Mouse (Mus musculus) intestine, postnatal 0 days (tissue): ENCODE results near the gene Gm11569. TPM values are rescaled to one million over a fixed set of nuclear protein-coding genes. Genes with fewer than 3 reads are reported as not detected.
"Not testable (repeated sequence)": the region's sequence is repeated elsewhere in the genome, so short reads cannot be mapped to it uniquely, and the experiment has no call there.

Experiments used
- ATAC-seq: fragments of 200-750 bp; cut with Nextera tagmentation; 2 replicates; pipeline ENCODE4 v1.8.0; 2017; ENCODE audit warnings: mild to moderate bottlenecking, moderate TSS enrichment, moderate library complexity
- H3K27ac ChIP-seq: fragments of 300-500 bp; sonication (generic); 2 replicates; pipeline ENCODE4 v1.5.1; 2014; ENCODE audit warnings: mild to moderate bottlenecking, low read depth, low read length, moderate library complexity
- H3K27me3 ChIP-seq: fragments of 300-500 bp; sonication (generic); replicated peaks from 2 replicates; pipeline ENCODE4 v1.6.1; 2014; ENCODE audit warnings: low read length, mixed read lengths; ENCODE audit not compliant: control insufficient read depth, insufficient read depth
- H3K36me3 ChIP-seq: fragments of 300-500 bp; sonication (generic); 2 replicates; pipeline ENCODE4 v1.6.1; 2014; ENCODE audit warnings: mild to moderate bottlenecking, moderate library complexity; ENCODE audit not compliant: control insufficient read depth, insufficient read depth
- H3K4me1 ChIP-seq: fragments of 300-500 bp; sonication (generic); replicated peaks from 2 replicates; pipeline ENCODE4 v1.6.1; 2014; ENCODE audit warnings: antibody characterized with exemption, low read length, mixed read lengths; ENCODE audit not compliant: control insufficient read depth, insufficient read depth
- H3K4me2 ChIP-seq: fragments of 300-500 bp; sonication (generic); replicated peaks from 2 replicates; pipeline ENCODE4 v1.6.1; 2014; ENCODE audit warnings: low read depth, mild to moderate bottlenecking, moderate library complexity
- H3K4me3 ChIP-seq: fragments of 300-500 bp; sonication (generic); 2 replicates; pipeline ENCODE4 v1.5.1; 2014; ENCODE audit warnings: low read depth, low read length
- H3K9ac ChIP-seq: fragments of 300-500 bp; sonication (generic); 2 replicates; pipeline ENCODE4 v1.6.1; 2014; ENCODE audit warnings: mild to moderate bottlenecking, low read depth, low read length
- H3K9me3 ChIP-seq: fragments of 300-500 bp; sonication (generic); 2 replicates; pipeline ENCODE4 v1.6.1; 2016; ENCODE audit warnings: mixed run types; ENCODE audit not compliant: control insufficient read depth
- CTCF ChIP-seq: sonication (generic); IDR thresholded peaks from 2 replicates; pipeline ENCODE4 v1.5.1; 2016; ENCODE audit warnings: low read depth, mild to moderate bottlenecking, control low read depth, antibody characterized with exemption, moderate library complexity
- WGBS: fragments of 180-500 bp; shearing (Covaris S2); extraction: QIAGEN DNeasy Blood & Tissue Kit; methylation state at CpG from one replicate; pipeline ENCODE4 v1.1.7; 2014; 5-methylcytosine and 5-hydroxymethylcytosine counted together
- polyA plus RNA-seq: library from polyadenylated mRNA; unstranded; fragments of >200 nt; fragmentation: Nextera tagmentation; extraction: Ambion mirVana; gene quantifications from 2 replicates; pipeline ENCODE4 v1.2.1, GENCODE M21; 2015

Gm11569 gene
- not detected in 2 replicates for polyA plus RNA-seq

DNA sequence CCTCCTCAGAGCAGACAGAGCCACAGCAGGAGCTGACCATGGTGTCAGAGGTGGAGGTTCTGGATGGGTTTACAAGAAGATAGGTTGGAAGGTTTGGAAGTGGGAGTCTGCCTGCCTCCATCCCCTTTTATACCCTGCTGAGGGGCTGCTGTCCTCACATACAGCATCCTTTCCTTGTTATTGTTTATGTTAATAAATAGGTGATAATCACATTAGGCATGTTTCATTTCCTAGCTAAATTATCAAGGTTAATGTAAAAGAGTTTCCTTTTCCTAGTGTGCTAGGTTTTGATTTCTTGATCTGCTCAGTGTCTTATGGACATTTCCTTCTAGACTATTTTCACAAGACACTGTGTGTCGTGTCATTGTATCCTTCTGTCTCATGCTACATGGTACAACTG is at the start of gene Gm11569:
Gm11569 (minus strand) TSS at position 101 of the 400 bp plus-strand sequence.
- no CpG with 5 or more reads among the region's 1 CpGs for WGBS
- H3K27me3 ChIP-seq, ATAC-seq: not testable (repeated sequence)

DNA sequence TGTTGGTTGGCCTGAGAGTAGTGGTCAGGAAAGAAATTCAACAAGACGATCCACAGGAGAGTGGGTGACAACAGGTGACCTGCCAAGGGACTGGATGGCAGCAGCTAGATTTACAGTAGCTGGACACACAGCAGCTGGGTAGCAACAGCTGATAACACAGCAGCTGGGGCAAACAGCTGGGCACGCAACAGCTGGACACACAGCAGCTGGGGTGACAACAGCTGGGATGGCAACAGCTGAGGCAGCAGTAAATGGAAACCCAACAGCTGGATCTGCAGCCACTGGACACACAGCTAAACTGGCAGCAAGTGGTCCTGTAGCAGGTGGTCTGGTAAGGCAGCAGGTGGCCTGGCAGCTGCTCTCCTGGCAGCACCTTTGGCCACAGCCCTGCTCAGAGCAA is 48.0 kb upstream of the Gm11569 start:
- Histone ChIP-seq H3K36me3 (no peaks in the 10 kb centered on the region), H3K27me3 (no peaks in the 10 kb centered on the region), H3K27ac (no peak overlapping the region), H3K4me1 (no peaks in the 10 kb centered on the region), H3K4me2 (no peak overlapping the region), H3K9ac (no peak overlapping the region), H3K4me3 (no peak overlapping the region), H3K9me3 (no peaks in the 10 kb centered on the region)
- no peak for ATAC-seq
- WGBS = 88% methylated on average over 2 of the region's 2 CpGs
- TF ChIP-seq CTCF = no peak

More for the DNA sequence above, at the start of gene Gm11569:
- H3K27ac ChIP-seq, H3K9me3 ChIP-seq, H3K9ac ChIP-seq, H3K4me3 ChIP-seq, H3K36me3 ChIP-seq, H3K4me2 ChIP-seq, H3K4me1 ChIP-seq: not testable (repeated sequence)

DNA sequence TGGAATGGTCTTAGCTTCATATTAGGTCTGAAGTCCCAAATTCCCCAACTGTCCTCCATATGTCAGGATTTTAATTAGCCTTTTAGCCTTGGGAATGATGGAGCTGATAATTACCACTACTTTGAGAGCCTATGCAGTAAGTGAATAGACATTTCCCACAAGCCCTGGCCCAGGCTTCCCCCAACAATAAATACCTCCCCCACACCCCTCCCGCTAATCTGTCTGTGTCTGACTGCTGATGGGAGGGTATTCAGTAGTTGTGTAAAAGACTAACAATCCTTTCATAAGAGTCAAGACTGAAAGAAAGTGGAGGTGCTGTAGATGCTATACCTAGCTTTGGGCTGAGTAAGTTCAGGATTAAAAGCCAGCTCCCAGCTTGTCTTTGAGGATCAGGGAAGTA is 43.5 kb upstream of the Gm11569 start:
- H3K4me3 ChIP-seq = no peak overlapping the region
- TF ChIP-seq CTCF = no peak
- ATAC-seq = no peak
- 73% methylated on average over 1 of the region's 1 CpGs for WGBS
- no peak overlapping the region for H3K9ac ChIP-seq
- no peaks in the 10 kb centered on the region for H3K27me3 ChIP-seq
- no peaks in the 10 kb centered on the region for H3K4me1 ChIP-seq
- no peaks in the 10 kb centered on the region for H3K36me3 ChIP-seq
- no peak overlapping the region for H3K27ac ChIP-seq
- H3K4me2 ChIP-seq = no peak overlapping the region
- H3K9me3 ChIP-seq = no peaks in the 10 kb centered on the region

DNA sequence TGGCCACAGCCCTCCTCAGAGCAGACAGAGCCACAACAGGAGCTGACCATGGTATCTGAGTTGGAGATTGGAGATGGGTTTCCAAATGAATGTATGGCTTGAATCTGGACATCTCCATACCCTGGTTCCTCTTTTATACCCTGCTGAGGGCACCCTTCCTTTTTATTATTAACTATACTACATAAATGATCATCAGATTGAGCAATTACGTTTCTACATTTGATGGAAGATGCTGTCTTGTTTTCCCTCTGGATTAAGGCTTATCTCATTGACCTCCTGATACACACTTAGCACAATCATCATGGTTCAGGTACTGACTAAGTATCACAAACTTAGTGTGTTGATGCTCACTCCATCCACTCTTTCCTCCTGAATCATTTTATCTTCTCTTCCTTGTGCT is 39.2 kb upstream of the Gm11569 start, which contains the start of gene 2300003K06Rik:
2300003K06Rik (minus strand) TSS at position 101 of the 400 bp plus-strand sequence.
- no peak for TF ChIP-seq CTCF
- H3K27ac ChIP-seq = no peak within 1 kb of the TSS
- 47% methylated on average over 1 of the region's 1 CpGs for WGBS
- H3K36me3 ChIP-seq = no peaks in the 10 kb centered on the region
- no peak within 1 kb of the TSS for H3K4me2 ChIP-seq
- H3K4me3 ChIP-seq = no peak within 1 kb of the TSS
- ATAC-seq = no peak
- H3K9me3 ChIP-seq = no peaks in the 10 kb centered on the region
- no peak within 1 kb of the TSS for H3K9ac ChIP-seq
- H3K4me1 ChIP-seq = no peaks in the 10 kb centered on the region
- no peaks in the 10 kb centered on the region for H3K27me3 ChIP-seq

DNA sequence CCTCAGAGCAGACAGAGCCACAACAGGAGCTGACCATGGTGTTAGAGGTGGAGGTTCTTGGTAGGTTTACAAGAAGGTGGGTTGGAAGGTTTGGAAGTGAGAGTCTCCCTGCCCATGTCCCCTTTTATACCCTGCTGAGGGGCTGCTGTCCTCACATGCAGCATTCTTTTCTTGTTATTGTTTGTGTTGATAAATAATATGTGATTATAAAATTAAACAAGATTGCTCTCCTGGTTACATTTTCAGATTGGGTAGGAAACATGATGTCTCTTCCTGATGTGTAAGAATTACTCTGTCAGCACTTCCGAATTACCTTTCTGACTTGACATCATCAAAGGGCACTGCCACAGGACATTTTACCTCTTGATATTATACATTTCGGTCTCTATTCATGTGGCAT is 16.8 kb upstream of the Gm11569 start, which contains the start of gene Gm11564:
Gm11564 (minus strand) TSS at position 101 of the 400 bp plus-strand sequence.
- H3K36me3 ChIP-seq, H3K4me2 ChIP-seq, H3K4me3 ChIP-seq, H3K9me3 ChIP-seq, H3K27me3 ChIP-seq, H3K4me1 ChIP-seq, H3K9ac ChIP-seq, ATAC-seq, H3K27ac ChIP-seq: not testable (repeated sequence)
- WGBS = 82% methylated on average over 2 of the region's 2 CpGs

DNA sequence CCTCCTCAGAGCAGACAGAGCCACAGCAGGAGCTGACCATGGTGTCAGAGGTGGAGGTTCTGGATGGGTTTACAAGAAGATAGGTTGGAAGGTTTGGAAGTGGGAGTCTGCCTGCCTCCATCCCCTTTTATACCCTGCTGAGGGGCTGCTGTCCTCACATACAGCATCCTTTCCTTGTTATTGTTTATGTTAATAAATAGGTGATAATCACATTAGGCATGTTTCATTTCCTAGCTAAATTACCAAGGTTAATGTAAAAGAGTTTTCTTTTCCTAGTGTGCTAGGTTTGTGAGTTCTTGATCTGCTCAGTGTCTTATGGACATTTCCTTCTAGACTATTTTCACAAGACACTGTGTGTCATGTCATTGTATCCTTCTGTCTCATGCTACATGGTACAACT is 11.1 kb upstream of the Gm11569 start, which contains the start of gene Krtap4-13:
Krtap4-13 (minus strand) TSS at position 101 of the 400 bp plus-strand sequence.
- not testable (repeated sequence) for ATAC-seq, H3K27ac ChIP-seq, H3K9me3 ChIP-seq, H3K4me1 ChIP-seq, H3K27me3 ChIP-seq, H3K4me3 ChIP-seq, H3K4me2 ChIP-seq, H3K36me3 ChIP-seq, H3K9ac ChIP-seq

DNA sequence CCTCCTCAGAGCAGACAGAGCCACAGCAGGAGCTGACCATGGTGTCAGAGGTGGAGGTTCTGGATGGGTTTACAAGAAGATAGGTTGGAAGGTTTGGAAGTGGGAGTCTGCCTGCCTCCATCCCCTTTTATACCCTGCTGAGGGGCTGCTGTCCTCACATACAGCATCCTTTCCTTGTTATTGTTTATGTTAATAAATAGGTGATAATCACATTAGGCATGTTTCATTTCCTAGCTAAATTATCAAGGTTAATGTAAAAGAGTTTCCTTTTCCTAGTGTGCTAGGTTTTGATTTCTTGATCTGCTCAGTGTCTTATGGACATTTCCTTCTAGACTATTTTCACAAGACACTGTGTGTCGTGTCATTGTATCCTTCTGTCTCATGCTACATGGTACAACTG is 5.6 kb upstream of the Gm11569 start, which contains the start of gene Gm11554:
Gm11554 (minus strand) TSS at position 101 of the 400 bp plus-strand sequence.
- not testable (repeated sequence) for H3K4me1 ChIP-seq, ATAC-seq, H3K4me3 ChIP-seq, H3K4me2 ChIP-seq, H3K27me3 ChIP-seq, H3K27ac ChIP-seq, H3K9me3 ChIP-seq, H3K36me3 ChIP-seq, H3K9ac ChIP-seq
- WGBS = no CpG with 5 or more reads among the region's 1 CpGs
